Mouse (Mus musculus): ENCODE results near the gene Syde2.

DNA sequence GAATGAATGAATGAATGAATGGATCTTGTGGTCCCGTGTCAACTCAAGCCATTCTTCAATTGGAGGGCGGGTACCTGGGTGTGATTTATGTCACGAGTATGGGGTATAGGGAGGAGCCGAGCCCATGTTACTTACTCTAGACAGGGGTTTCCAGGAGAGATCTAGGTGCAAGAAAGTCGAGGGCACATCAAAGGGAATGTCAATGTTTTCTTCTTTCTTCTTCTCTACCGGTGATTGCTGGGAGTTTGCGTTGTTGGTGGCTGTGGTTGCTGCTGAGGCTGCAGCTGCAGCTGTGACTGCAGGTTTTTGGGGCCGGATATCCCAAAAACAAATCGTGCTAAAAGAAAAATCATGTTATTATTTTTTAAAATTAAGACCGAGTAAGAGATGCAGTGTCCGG lies 75.5 kb downstream of the Syde2 start:
- TF ChIP-seq CTCF (conservative IDR thresholded peaks at IDR 0.05; ENCODE audit: insufficient read depth, insufficient read length, low read depth, low read length) (no peak), POLR2A (IDR thresholded peaks at IDR 0.05; ENCODE audit: low read depth, low read length) (no peak)

All from kidney, adult 2 months (tissue).